Mouse (Mus musculus) CD8-positive naive resting alpha-beta T cell, adult 57 days (primary cell): ENCODE measurements around the gene Naa11. TPM values are rescaled to one million over a fixed set of nuclear protein-coding genes. Genes with fewer than 3 reads are reported as not detected.

ENCODE experiments used
- total RNA-seq: library from RNA; stranded (reverse); gene quantifications from one replicate; pipeline ENCODE4 v1.2.4, GENCODE M21; 2023

Gene Naa11
- not detected for total RNA-seq

GRCm38 (mm10) chr5:97392160-97392559 lies at the start of gene Naa11:
TSS of gene Naa11 (minus strand) at chr5:97392379.

Other genes starting within 250 kb of the Naa11 start
- not detected for gene Gk2, start 64.6 kb upstream of the Naa11 start, total RNA-seq